Mouse (Mus musculus) heart, postnatal 0 days (tissue): ENCODE data around the gene Lnx2.

Source experiments
- CTCF ChIP-seq: IDR thresholded peaks from 2 replicates; pipeline ENCODE4 v1.5.1; 2016; ENCODE audit warnings: antibody characterized with exemption, control low read depth, low read depth
- EP300 ChIP-seq: IDR thresholded peaks from 2 replicates; pipeline ENCODE4 v1.6.1; 2016; ENCODE audit warnings: antibody characterized with exemption, low read depth

GRCm38 (mm10) chr5:146981376-146981775 is 95.0 kb downstream of the Lnx2 start:
- TF ChIP-seq CTCF (no peak), EP300 (no peak)
